Mouse (Mus musculus) olfactory bulb, adult 2 months (tissue): Measurements from ENCODE around the gene Tmem88.

Experiments
- CTCF ChIP-seq: fragments of 200-500 bp; IDR thresholded peaks from 2 replicates; pipeline ENCODE4 v1.5.1; 2012; ENCODE audit warnings: low read depth, mild to moderate bottlenecking, low read length, moderate library complexity; ENCODE audit not compliant: insufficient read depth
- POLR2A ChIP-seq: fragments of 200-500 bp; IDR thresholded peaks from 2 replicates; pipeline ENCODE4 v1.6.1; 2012; ENCODE audit warnings: mild to moderate bottlenecking, low read depth, low read length, moderate library complexity; ENCODE audit not compliant: insufficient read depth

GRCm38 (mm10) chr11:69365722-69366121 lies 32.3 kb downstream of the Tmem88 start:
- TF ChIP-seq CTCF (no peak), POLR2A (no peak)
